27 mouse cellular contexts compared by ENCODE assay signal in the genomic region with DNA sequence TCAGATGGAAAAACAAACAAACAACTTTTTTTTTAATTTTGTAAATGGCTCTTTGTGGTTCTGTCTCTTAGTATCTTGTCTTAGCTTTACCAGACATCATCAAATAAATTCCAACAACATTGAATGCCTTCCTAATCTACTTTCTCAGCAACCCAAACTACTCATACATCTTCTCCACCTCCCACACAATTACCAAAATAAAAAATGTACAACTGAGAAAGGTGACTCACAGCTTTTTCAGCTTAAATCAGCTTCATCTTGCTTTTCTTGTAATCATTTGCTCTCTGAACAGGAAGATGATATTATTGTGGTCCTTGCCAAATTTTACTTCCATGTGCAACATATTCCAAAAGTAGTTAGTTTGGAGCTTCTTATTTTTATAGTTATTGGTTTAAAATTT. TPM values are rescaled to one million over a fixed set of nuclear protein-coding genes. Genes with fewer than 3 reads are reported as not detected.
"Had no signal": no experiment of that assay in that cellular context is flagged by ENCODE, and none has a peak within 500 bp of the region (broad histone marks: within the 10 kb centered on the region; RNA-seq: fewer than 3 reads in every experiment).

No protein-coding gene starts in this region.

- H3K27me3 ChIP-seq: heart, embryonic 13.5 days; heart, embryonic 15.5 days; hindbrain, embryonic 13.5 days; hindbrain, embryonic 15.5 days; limb, embryonic 12.5 days; liver, embryonic 13.5 days; liver, embryonic 15.5 days had no signal

- H3K4me2 ChIP-seq: heart, embryonic 11.5 days; heart, embryonic 13.5 days; heart, embryonic 15.5 days; hindbrain, embryonic 13.5 days; hindbrain, embryonic 15.5 days; limb, embryonic 12.5 days; liver, embryonic 11.5 days; liver, embryonic 13.5 days; liver, embryonic 15.5 days had no signal

- H3K27ac ChIP-seq: heart, adult 2 months; heart, embryonic 13.5 days; heart, embryonic 15.5 days; hindbrain, embryonic 13.5 days; hindbrain, embryonic 15.5 days; hindbrain, postnatal 0 days; layer of hippocampus, adult 2 months; limb, embryonic 10.5 days; limb, embryonic 12.5 days; liver, embryonic 13.5 days; liver, embryonic 15.5 days had no signal

- H3K36me3 ChIP-seq: heart, embryonic 13.5 days; heart, embryonic 15.5 days; limb, embryonic 10.5 days; limb, embryonic 12.5 days; liver, embryonic 13.5 days; liver, embryonic 15.5 days had no signal

- H3K4me3 ChIP-seq: heart, adult 2 months; heart, embryonic 13.5 days; heart, embryonic 15.5 days; hindbrain, embryonic 13.5 days; hindbrain, embryonic 15.5 days; layer of hippocampus, adult 2 months; left cerebral cortex, adult 2 months; limb, embryonic 10.5 days; limb, embryonic 12.5 days; liver, embryonic 13.5 days; liver, embryonic 15.5 days had no signal

- H3K9me3 ChIP-seq: heart, embryonic 13.5 days; heart, embryonic 15.5 days; hindbrain, embryonic 13.5 days; hindbrain, embryonic 15.5 days; limb, embryonic 10.5 days; limb, embryonic 12.5 days; liver, embryonic 13.5 days; liver, embryonic 15.5 days had no signal

- ATAC-seq: intestine, postnatal 0 days had no signal

- H3K9ac ChIP-seq: heart, embryonic 13.5 days; heart, embryonic 15.5 days; hindbrain, embryonic 13.5 days; hindbrain, embryonic 15.5 days; limb, embryonic 12.5 days; liver, embryonic 13.5 days; liver, embryonic 15.5 days had no signal

- DNase-seq: gastrocnemius, postnatal 14 days; gastrocnemius, postnatal 36 days; heart, adult 11 months; heart, adult 2 months; heart, postnatal 14 days; heart, postnatal 36 days; kidney, adult 18-20 months; kidney, adult 8-10 months; kidney, postnatal 10 days; kidney, postnatal 25 days; kidney, postnatal 4 days; liver; liver, embryonic 13.5 days had no signal

- H3K4me1 ChIP-seq: heart, embryonic 13.5 days; heart, embryonic 15.5 days; hindbrain, embryonic 15.5 days; limb, embryonic 10.5 days; limb, embryonic 12.5 days; liver, embryonic 13.5 days; liver, embryonic 15.5 days had no signal

RNA-seq across cellular contexts. Expression of gene Gap43, which starts 14.9 kb away (rescaled TPM):
- total RNA-seq: hematopoietic stem cell, adult 5-6 weeks had no signal
